Mouse (Mus musculus): Measurements from ENCODE around the gene Cnbd2. TPM values are rescaled to one million over a fixed set of nuclear protein-coding genes. Genes with fewer than 3 reads are reported as not detected.
A peak's percentile ranks its signal among the peaks of the same experiment; 100 is the strongest.

The Cnbd2 gene
- total RNA-seq, 2 experiments from 2014 or later, result 2.3 to 3.5 TPM

- DNase-seq (ENCODE audit: low spot score in 2 of 2), result no peak
These were observed 1.2 kb upstream of the Cnbd2 start for GRCm38 (mm10) chr2:156310945-156311344.

GRCm38 (mm10) chr2:156311441-156311840, 658 bp upstream of the Cnbd2 start:
- no peak for DNase-seq (ENCODE audit: low spot score in 2 of 2)

GRCm38 (mm10) chr2:156311841-156312291, 233 bp upstream of the Cnbd2 start:
- DNase-seq (ENCODE audit: low spot score in 2 of 2), result peak; percentile 68 to 71

DNA sequence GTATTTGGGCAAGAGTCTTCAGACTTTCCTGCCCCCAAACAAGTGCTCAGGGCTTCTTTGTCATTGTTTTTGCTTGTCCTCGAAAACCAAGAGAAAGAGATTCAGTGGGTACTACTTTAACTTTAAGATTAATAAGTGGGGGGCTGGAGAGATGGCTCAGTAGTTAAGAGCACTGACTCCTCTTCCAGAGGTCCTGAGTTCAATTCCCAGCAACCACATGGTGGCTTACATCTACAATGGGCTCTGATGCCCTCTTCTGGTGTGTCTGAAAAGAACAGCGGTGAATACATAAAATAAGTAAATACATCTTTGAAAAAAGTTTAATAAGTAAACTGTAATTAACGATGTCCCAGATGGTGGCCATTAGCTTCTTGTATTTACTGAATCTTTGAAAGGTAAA, 1.1 kb downstream of the Cnbd2 start:
- DNase-seq (ENCODE audit: low spot score in 2 of 2), result no peak

DNA sequence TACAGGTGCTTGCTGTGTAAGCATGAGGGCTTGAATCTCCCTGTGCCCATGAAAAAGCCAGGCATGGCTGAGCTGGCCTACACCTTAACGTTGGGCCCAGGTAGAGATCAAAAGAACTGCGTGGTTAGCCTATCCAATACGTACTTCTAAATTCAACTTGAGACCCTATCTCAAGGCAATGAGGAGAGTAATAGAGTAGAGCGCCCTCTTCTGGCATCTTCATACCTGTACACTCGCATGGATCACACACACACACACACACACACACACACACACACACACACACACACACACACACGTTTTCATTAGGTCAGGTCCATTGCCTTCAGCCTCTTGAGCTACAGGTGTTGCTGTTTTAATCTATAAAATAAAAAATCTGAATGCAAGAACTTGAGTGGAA, 2.7 kb downstream of the Cnbd2 start:
- no peak for DNase-seq (ENCODE audit: low spot score in 2 of 2)

GRCm38 (mm10) chr2:156318491-156318890, 6.4 kb downstream of the Cnbd2 start:
- DNase-seq (ENCODE audit: low spot score in 2 of 2), result no peak

GRCm38 (mm10) chr2:156321538-156321937, 9.4 kb downstream of the Cnbd2 start:
- DNase-seq (ENCODE audit: low spot score in 2 of 2), result no peak

DNA sequence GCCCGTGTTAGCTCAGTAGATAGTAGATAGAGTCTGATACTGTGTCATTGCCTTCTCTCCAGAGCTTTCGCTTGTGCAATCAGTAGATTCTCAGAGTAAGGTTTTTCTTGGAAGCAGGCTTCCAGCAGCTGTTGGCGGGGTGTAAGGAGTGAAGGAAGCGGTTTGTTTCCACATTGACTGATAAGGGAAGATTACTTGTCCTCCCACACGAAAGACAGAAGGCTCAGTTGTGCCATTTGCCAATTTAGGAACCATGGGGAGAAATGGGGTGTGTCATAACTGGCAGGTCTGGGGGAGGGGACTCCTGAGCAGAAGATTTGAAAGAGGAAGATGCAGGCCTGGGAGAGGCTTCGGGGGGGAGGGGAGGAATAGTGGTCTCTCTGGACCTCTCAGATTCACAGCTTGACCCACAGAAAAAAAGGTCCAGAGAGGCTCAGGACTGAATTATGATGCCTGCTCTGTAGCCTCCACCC, 12.1 kb downstream of the Cnbd2 start:
- DNase-seq (ENCODE audit: low spot score in 2 of 2), result no peak

DNA sequence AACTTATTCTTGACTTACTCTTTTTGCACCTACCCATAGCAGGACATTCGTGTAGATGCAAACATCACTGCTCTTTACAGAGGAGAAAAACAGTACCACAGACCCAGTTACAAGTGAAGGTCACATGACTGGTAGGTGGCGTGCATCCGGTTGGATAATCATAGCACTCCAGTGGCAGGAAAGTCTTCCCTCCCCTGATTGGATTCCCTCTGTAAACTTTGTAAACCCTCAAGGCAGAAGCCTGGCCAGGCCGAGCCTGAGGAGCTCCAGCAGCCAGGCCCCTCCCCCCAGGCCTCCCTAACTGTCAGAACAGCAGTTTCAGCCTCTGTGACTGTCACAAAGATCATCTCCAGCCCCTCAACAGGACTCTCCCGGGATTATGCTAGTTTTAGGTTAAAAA, 12.6 kb downstream of the Cnbd2 start:
- no peak for DNase-seq (ENCODE audit: low spot score in 2 of 2)

DNA sequence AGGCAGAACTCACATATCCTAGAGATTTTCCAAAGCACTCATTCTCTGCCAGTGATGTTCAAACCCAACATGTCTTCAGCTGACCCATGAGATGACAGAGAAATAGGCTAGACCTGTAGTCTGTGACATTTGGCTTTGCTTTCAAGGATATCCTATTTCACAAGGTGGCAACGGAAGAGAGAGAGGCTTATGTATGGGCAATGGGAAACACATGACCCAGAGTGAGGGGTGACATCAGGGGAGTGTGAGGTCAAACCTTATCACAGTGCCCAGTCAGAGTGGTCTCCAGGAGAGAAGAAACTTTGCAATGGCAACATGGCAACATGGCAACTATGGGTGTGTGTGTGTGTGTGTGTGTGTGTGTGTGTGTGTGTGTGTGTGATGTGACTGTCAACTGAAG, 18.6 kb downstream of the Cnbd2 start:
- DNase-seq (ENCODE audit: low spot score in 2 of 2), result no peak

DNA sequence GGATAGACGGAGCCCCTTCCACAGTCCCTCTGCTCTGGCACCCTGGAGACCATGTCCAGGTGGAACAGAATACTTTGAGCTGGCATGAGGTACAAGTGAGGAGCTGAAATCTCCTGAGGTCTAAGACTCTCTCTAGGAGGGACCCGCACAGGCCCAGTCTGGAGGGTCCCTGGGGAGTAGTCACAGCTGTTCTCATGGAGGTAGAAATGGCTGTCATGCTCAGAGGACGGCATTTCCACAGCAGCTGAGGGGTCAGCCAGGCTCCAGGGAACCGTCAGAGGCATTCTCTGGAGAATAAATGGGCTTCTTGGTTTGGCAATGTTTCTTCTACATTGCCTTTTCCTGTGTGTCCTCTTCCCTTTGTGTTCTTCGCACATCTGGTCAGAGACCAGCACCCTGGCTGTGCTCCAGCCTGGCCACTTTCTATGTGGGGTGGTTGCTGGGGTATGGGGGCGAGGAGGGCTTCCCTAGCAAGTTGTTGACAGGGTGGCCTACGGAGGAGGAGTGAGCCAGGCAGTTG, 19.4 kb downstream of the Cnbd2 start:
- no peak for DNase-seq (ENCODE audit: low spot score in 2 of 2)

DNA sequence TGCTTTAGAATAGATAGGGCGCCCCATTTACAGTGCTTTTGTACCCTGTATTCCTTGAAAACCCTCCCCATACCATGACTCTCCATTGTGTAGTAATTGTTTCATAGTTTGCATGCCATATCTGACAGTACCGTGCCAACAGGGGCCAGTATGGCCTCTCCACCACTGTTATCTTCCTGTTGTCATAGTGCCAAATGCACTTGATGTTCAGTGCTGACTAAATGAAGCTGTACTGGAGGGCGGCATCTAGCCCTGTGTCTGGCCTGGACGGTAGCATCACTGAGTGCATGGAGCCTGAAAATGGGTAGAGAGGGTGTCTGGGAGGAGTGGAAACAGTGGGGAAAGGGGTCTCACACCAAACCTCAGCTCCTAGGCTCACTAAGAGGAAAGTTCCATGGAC, 28.0 kb downstream of the Cnbd2 start:
- no peak for DNase-seq (ENCODE audit: low spot score in 2 of 2)

DNA sequence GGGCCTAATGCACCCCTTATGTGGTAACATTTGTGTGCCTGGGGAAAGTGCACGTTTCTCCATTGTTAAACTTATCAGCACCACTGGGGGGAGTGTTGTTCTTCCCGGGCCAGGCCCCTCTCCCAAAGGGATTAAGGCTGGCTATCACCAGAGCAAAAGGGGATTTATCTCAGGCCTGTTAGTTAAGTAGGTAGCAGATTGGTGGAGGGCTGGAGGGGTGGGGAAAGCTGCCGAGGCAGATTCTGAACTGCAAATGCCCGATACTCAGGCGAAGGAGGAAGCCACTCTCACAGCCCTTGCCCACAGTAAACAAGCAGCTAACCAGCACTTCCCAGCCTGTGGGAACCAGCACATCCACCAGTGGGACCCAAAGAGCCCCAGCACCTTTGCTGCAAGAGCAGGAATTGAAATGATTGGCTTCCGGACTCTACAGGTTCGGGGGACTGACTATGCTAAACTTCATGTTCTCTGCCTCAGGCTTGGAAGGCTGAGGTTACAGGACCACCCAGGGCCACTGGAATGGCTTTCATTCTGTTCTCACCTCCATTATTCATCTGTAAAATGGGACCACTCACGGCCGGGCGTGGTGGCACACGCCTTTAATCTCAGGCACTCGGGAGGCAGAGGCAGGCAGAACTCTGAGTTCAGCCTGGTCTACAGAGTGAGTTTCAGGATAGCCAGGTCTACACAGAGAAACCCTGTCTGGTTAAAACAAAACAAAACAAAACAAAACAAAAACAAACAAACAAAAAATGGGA, 32.9 kb downstream of the Cnbd2 start:
- peak in 1 of 2 experiments; percentile 33 for DNase-seq (ENCODE audit: low spot score in 2 of 2)

GRCm38 (mm10) chr2:156348812-156349211, 36.7 kb downstream of the Cnbd2 start:
- no peak for DNase-seq (ENCODE audit: low spot score in 2 of 2)

GRCm38 (mm10) chr2:156349286-156349848, 37.3 kb downstream of the Cnbd2 start:
- DNase-seq (ENCODE audit: low spot score in 2 of 2), result no peak

- DNase-seq (ENCODE audit: low spot score in 2 of 2), result no peak
These were observed 39.1 kb downstream of the Cnbd2 start for GRCm38 (mm10) chr2:156351243-156351642.

GRCm38 (mm10) chr2:156352413-156353165, 40.5 kb downstream of the Cnbd2 start:
- DNase-seq (ENCODE audit: low spot score in 2 of 2), result no peak

DNA sequence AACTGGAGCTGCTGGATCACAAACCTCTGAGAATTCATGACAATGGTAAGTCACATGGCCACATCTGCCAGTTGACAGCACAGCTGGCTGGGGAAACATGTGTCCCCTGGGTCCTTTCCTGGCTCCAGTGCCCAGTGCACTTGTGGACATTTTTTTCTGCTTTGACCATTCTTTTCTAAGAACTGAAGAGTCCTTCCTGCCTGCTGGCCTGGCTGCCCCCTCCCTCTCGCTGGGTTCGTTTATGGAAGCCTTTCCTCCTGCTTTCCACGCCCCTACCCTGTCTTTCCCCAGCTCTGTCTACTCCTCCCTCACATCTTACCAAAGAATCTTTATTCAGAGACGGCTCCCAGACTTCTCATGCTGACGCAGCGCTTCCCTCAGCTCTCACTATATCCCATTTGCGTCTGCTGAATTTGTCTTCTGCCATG, 41.2 kb downstream of the Cnbd2 start:
- no peak for DNase-seq (ENCODE audit: low spot score in 2 of 2)

DNA sequence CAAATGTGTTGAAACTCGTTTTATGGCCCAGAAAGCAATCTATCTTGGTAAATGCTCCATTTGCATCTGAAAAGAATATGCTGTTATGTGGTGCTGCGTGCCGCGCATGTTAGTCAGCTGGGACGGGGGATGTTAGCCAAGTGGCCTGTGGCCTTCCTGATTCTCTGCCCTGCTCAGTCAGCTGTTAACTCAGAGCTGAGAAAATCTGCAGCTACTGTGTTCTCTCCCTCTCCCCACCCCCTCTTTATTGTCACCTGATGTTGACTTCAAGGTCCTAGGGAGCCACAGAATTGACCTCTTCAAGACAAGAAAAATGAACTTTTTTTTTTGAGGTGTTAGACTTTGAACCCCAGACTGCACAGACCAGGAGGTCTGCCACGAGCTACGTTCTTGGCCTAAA, 43.9 kb downstream of the Cnbd2 start:
- DNase-seq (ENCODE audit: low spot score in 2 of 2), result no peak

- DNase-seq (ENCODE audit: low spot score in 2 of 2), result no peak
These were observed 56.4 kb downstream of the Cnbd2 start for GRCm38 (mm10) chr2:156368465-156368864.

GRCm38 (mm10) chr2:156370896-156371295, 58.8 kb downstream of the Cnbd2 start:
- DNase-seq (ENCODE audit: low spot score in 2 of 2), result no peak

GRCm38 (mm10) chr2:156376956-156377355, 64.9 kb downstream of the Cnbd2 start:
- no peak for DNase-seq (ENCODE audit: low spot score in 2 of 2)

Data from adrenal gland, adult 18-20 months (tissue).